Mouse (Mus musculus) C2C12 (cell line): ENCODE measurements at regions not wholly inside any gene's neighbourhood (a gene's known extent, or its start where the extent isn't known, plus 50 kb on each side); places are given as distances from the start of the nearest gene placed in this dataset.

Source experiments
- H3K27me3 ChIP-seq: one replicate; pipeline ENCODE4 v1.6.1; 2011; ENCODE audit not compliant: control insufficient read depth, insufficient read depth, insufficient read length
- H3K36me3 ChIP-seq: one replicate; pipeline ENCODE4 v1.6.1; 2011; ENCODE audit not compliant: control insufficient read depth, insufficient read depth
- H3K4me3 ChIP-seq: one replicate; pipeline ENCODE4 v1.5.1; 2011; ENCODE audit warnings: mild to moderate bottlenecking, control low read depth; ENCODE audit not compliant: poor library complexity, insufficient read depth, severe bottlenecking
- H3K79me2 ChIP-seq: one replicate; pipeline ENCODE4 v1.6.1; 2011; ENCODE audit not compliant: control insufficient read depth, insufficient read depth
- H3K79me3 ChIP-seq: one replicate; pipeline ENCODE4 v1.6.1; 2011; ENCODE audit warnings: low read depth, control low read depth
- H3ac ChIP-seq: one replicate; pipeline ENCODE3; 2011; ENCODE audit warnings: low read depth; ENCODE audit not compliant: control insufficient read depth, insufficient read length
- CEBPB ChIP-seq: IDR thresholded peaks from one replicate; pipeline ENCODE4 v1.6.1; 2011; ENCODE audit warnings: low read depth, mild to moderate bottlenecking, control low read depth, moderate library complexity
- CTCF ChIP-seq: IDR thresholded peaks from one replicate; pipeline ENCODE4 v1.5.1; 2011; ENCODE audit not compliant: control insufficient read depth, insufficient read depth, insufficient read length
- FOSL1 ChIP-seq: IDR thresholded peaks from one replicate; pipeline ENCODE4 v1.8.0; 2011; ENCODE audit warnings: mild to moderate bottlenecking, low read length; ENCODE audit not compliant: poor library complexity, insufficient read depth, severe bottlenecking
- MAX ChIP-seq: IDR thresholded peaks from one replicate; pipeline ENCODE4 v1.6.1; 2011; ENCODE audit warnings: mild to moderate bottlenecking, control low read depth
- MYOD1 ChIP-seq: IDR thresholded peaks from one replicate; pipeline ENCODE4 v1.6.1; 2011; ENCODE audit warnings: low read depth; ENCODE audit not compliant: control insufficient read depth, insufficient read length
- MYOG ChIP-seq: IDR thresholded peaks from one replicate; pipeline ENCODE4 v1.6.1; 2011; ENCODE audit not compliant: control insufficient read depth, insufficient read length; ENCODE audit errors: extremely low read depth
- USF1 ChIP-seq: IDR thresholded peaks from one replicate; pipeline ENCODE4 v1.6.1; 2011; ENCODE audit warnings: low read depth, mild to moderate bottlenecking, control low read depth, moderate library complexity

- H3K79me2 ChIP-seq = no peaks in the 10 kb centered on the region
- no peaks in the 10 kb centered on the region for H3K36me3 ChIP-seq
- no peaks in the 10 kb centered on the region for H3K27me3 ChIP-seq
- H3K4me3 ChIP-seq = no peak overlapping the region
- H3ac ChIP-seq = no peak overlapping the region
- TF ChIP-seq USF1 (no peak), FOSL1 (no peak), MYOG (no peak), CTCF (no peak), MYOD1 (no peak), CEBPB (no peak), MAX (no peak)
- no peaks in the 10 kb centered on the region for H3K79me3 ChIP-seq
Measured at GRCm38 (mm10) chr4:51519281-51519680, 302.8 kb downstream of the Cylc2 start.

- Histone ChIP-seq H3K4me3 (no peak overlapping the region), H3K79me2 (no peaks in the 10 kb centered on the region), H3K36me3 (no peaks in the 10 kb centered on the region), H3K79me3 (no peaks in the 10 kb centered on the region), H3ac (no peak overlapping the region), H3K27me3 (no peaks in the 10 kb centered on the region)
- TF ChIP-seq MAX = no peak
- TF ChIP-seq MYOD1 = no peak
- no peak for TF ChIP-seq FOSL1
- no peak for TF ChIP-seq MYOG
- no peak for TF ChIP-seq USF1
- TF ChIP-seq CEBPB = no peak
- TF ChIP-seq CTCF = no peak
Measured at GRCm38 (mm10) chr4:51519750-51520149, 303.3 kb downstream of the Cylc2 start.

DNA sequence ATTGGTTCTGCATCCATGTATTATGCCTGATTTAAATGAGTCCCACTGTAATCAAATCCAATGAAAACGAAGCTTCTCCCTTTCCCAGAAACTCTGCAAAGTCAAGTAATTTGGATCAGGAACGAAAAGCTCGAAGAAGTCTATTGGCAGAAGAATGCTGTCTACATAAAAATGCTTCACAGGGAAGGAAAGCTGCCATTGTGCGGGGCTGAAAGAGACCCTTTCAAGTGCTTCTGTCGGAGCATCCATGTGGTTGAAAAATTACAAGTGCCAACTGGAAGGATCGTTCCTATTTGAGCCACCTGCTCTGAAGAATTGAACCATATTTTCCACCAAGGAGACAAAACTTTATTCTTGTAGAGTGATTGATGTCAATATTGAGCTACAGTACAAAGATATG, 328.9 kb downstream of the Cylc2 start:
- no peak overlapping the region for H3K4me3 ChIP-seq
- no peaks in the 10 kb centered on the region for H3K27me3 ChIP-seq
- no peaks in the 10 kb centered on the region for H3K79me2 ChIP-seq
- no peaks in the 10 kb centered on the region for H3K79me3 ChIP-seq
- no peaks in the 10 kb centered on the region for H3K36me3 ChIP-seq
- H3ac ChIP-seq = no peak overlapping the region
- TF ChIP-seq MYOD1 (no peak), MYOG (no peak), CEBPB (no peak), MAX (no peak), FOSL1 (no peak), USF1 (no peak)

DNA sequence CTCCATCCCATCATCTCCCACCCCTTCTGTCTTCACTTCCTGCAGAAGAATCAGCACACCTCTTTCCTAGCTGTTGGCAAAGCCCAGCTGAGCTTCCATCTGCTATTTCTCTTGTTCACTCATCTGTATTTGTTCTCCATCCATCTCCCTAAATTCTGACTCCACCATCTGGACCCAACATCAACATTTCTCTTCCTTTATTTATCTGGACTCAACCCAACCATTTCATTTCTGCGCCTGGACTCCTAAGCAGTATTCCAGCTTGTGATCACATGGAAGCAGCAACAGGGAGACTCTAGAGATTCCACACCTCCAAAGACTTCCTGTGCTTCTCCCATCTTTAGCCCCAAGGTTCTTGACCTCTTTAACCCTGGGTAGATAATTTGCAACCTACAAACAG, 343.2 kb downstream of the Cylc2 start:
- Histone ChIP-seq H3ac (no peak overlapping the region), H3K4me3 (no peak overlapping the region), H3K36me3 (no peaks in the 10 kb centered on the region), H3K27me3 (no peaks in the 10 kb centered on the region), H3K79me3 (no peaks in the 10 kb centered on the region), H3K79me2 (no peaks in the 10 kb centered on the region)
- TF ChIP-seq MYOG (no peak), USF1 (no peak), CTCF (no peak), MAX (no peak), CEBPB (no peak), MYOD1 (no peak), FOSL1 (no peak)

DNA sequence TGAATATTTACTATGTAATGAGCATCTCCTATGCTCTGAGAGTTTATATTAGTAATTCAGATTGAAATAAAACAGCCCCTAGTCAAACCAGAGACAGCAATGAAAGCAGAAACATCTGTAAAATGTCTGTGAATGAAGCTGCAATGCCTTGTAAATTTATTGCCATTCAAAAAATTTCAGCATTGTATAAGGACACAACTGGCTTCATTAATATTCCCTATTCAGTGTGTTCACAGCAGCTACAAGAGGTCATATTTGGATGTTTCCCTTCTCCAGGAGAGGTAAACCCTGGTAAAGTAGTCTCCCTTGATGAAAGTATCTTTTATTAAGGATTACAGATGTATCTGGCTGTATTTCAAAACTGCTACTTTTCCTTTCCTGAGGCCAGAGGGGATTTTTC, 343.6 kb downstream of the Cylc2 start:
- H3ac ChIP-seq = no peak overlapping the region
- no peak overlapping the region for H3K4me3 ChIP-seq
- TF ChIP-seq USF1 = no peak
- H3K36me3 ChIP-seq = no peaks in the 10 kb centered on the region
- H3K27me3 ChIP-seq = no peaks in the 10 kb centered on the region
- no peaks in the 10 kb centered on the region for H3K79me3 ChIP-seq
- no peaks in the 10 kb centered on the region for H3K79me2 ChIP-seq

- no peaks in the 10 kb centered on the region for H3K79me3 ChIP-seq
- no peaks in the 10 kb centered on the region for H3K27me3 ChIP-seq
- no peak for TF ChIP-seq FOSL1
- no peak for TF ChIP-seq CEBPB
- no peak for TF ChIP-seq USF1
- TF ChIP-seq MYOG = no peak
- no peak for TF ChIP-seq MAX
- TF ChIP-seq MYOD1 = no peak
- TF ChIP-seq CTCF = no peak
- no peaks in the 10 kb centered on the region for H3K36me3 ChIP-seq
- H3K79me2 ChIP-seq = no peaks in the 10 kb centered on the region
- H3K4me3 ChIP-seq = no peak overlapping the region
- no peak overlapping the region for H3ac ChIP-seq
Measured at GRCm38 (mm10) chr4:51562379-51562778, 345.9 kb downstream of the Cylc2 start.
